Mouse (Mus musculus): ENCODE results near the gene Irgm1. TPM values are rescaled to one million over a fixed set of nuclear protein-coding genes. Genes with fewer than 3 reads are reported as not detected.
A peak's percentile ranks its signal among the peaks of the same experiment; 100 is the strongest.
"Not testable (repeated sequence)": the region's sequence is repeated elsewhere in the genome, so short reads cannot be mapped to it uniquely, and the experiment has no call there.

The Irgm1 gene
- total RNA-seq, 2 experiments from 2014 or later, result 7.0 to 7.7 TPM

GRCm38 (mm10) chr11:48862784-48863319 lies 8.6 kb downstream of the Irgm1 start:
- DNase-seq (ENCODE audit: low spot score in 2 of 2), result no peak

GRCm38 (mm10) chr11:48859014-48859413 lies 12.5 kb downstream of the Irgm1 start:
- peak; percentile 47 to 71 for DNase-seq (ENCODE audit: low spot score in 2 of 2)

DNA sequence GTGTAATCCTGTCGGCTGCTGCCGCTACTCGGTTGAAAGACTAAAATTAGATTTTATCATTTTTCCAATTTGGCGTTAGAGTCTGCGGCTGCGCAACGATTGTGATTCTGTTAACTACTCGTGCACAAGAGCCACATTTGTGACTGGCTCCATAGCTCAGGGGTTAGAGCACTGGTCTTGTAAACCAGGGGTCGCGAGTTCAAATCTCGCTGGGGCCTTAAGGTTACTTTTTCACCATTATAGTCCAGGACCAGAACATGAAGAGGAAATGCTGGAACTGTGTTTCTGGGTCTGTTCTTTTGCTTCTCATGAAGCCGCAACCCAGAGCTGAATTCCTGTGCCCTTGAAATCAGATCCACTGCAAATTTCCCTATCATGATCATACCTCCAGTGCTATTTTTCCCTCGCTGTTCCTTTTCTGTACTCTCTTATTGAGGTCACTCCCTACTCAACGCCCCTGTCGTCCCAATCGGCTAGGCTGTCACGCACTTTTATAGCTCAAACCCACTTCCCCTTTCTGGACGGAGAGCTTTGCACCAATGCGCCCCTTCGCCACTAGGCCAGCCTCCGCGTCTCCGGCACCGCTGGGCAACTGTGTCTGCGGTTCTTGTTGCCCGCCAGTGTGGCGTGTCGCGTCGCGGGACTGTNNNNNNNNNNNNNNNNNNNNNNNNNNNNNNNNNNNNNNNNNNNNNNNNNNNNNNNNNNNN lies 17.9 kb downstream of the Irgm1 start:
- peak; percentile 95 for DNase-seq (ENCODE audit: low spot score in 2 of 2)

GRCm38 (mm10) chr11:48852624-48853473 lies 18.6 kb downstream of the Irgm1 start:
- no peak for DNase-seq (ENCODE audit: low spot score in 2 of 2)

DNA sequence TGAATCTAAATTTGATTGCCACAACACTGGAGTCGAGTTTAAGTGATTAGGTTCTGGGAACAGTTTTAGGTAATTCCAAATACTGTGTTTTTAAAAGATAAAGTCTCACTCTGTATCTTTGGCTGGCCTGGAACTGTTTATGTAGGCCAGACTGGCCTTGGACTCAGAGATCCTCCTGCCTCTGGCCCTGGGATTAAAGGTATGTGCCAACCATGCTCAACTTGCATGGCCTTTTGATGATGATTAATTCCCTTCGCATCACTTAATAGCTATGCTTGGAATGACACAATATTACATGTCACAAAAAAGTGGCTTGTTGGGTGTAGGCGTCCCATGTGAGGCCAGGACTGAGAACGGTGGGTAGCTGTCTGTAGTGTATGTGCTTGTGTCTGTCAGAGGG lies 19.3 kb downstream of the Irgm1 start:
- DNase-seq (ENCODE audit: low spot score in 2 of 2), result no peak

GRCm38 (mm10) chr11:48851270-48851995 lies 20.1 kb downstream of the Irgm1 start:
- no peak for DNase-seq (ENCODE audit: low spot score in 2 of 2)

DNA sequence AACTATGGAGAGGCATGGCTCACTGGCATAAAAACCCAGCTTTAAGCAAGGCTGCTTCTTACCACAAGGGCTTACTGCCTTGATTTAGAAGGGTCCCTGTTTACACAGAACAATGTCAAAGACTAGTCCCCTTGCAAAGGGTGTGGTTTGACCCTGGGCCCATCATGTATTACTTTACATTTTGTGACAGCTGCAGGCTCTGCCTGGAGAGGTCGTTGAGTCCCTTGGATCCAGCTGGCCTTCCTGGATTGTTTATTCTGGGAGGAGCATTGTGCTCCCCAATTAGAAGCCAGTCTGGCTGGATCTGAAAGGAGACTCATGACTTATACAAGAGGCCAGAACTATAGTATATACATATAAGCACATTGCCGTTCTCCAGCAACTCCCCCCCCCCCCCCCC lies 21.2 kb downstream of the Irgm1 start:
- DNase-seq (ENCODE audit: low spot score in 2 of 2), result no peak

DNA sequence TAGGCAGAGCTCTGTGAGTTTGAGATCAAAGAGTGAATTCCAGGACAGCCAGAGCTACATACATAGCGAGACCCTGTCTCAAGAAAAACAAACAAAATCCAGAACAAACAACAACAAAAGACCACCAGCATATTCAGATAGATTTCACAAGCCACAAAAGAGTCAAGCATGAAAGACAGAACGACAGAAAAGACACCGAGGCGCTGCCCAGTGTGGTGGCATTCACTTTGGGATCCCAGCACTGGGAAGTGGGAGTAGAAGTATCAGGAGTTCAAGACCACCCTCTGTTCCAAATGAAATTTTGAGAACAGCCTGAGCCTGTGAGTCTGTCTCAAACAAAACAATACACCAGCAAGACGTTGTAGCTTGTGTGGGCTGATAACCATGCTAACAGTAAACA lies 24.6 kb downstream of the Irgm1 start:
- DNase-seq (ENCODE audit: low spot score in 2 of 2), result no peak

DNA sequence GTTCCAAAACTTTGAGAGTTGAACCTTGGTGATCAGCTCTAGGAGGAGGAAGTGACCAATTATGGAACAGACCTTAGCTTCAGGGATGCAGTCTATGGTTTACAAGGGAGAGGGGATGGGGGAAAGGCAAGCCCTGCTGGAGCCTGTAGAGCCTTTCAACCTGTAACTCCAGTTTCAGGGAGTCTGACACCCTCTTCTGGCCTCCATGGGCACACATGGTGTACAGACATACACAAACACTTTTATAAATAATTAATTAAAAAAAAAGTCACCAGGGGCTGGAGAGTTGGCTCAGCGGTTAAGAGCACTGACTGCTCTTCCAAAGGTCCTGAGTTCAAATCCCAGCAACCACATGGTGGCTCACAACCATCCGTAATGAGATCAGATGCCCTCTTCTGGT lies 25.1 kb downstream of the Irgm1 start:
- not testable (repeated sequence) for DNase-seq (ENCODE audit: low spot score in 2 of 2)

DNA sequence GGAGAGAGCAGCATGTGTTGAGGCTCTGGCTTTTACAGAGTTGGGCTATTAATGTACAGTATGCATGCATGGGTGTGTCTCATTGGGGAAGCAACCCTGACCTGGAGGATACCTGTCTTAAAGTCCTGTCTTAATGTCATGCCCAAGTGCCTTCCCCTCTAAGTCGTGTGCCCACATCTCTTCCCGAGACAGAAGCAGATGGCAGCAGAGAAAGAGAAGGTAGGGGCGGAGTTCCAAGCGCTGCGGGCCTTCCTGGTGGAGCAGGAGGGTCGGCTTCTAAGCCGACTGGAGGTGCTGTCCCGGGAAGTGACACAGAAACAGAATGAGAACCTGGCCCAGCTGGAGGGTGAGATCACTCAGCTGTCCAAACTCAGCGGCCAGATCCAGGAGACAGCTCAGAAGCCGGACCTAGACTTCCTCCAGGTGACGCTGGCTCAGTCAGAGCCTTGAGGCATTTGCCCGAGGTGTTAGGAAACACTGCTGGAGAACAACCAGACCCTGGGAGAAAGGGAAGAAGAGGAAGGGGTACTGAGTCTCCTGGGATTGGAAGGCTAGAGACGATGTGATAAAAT lies 26.2 kb downstream of the Irgm1 start:
- DNase-seq (ENCODE audit: low spot score in 2 of 2), result no peak

DNA sequence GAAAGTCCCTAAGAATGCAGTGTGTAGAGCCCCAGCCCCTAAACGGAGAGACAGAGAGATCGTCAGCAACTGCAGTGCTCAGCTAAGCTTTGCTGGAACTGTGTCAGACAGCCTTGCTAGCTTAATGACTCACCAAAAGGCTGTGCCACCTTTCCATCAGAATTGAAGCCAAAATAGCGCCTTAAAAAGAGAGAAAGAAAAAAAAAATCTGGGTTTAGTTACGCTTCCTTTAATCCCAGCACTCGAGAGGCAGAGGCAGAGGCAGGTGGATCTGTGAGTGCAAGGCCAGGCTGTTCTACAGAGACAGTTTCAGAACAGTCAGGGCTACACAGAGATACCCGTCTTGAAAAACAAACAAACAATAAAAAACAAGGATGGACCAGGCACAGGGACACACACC lies 27.2 kb downstream of the Irgm1 start:
- no peak for DNase-seq (ENCODE audit: low spot score in 2 of 2)

- DNase-seq (ENCODE audit: low spot score in 2 of 2), result no peak
Observed at GRCm38 (mm10) chr11:48843202-48843601, 28.3 kb downstream of the Irgm1 start.

- no peak for DNase-seq (ENCODE audit: low spot score in 2 of 2)
Observed at GRCm38 (mm10) chr11:48842378-48842792, 29.1 kb downstream of the Irgm1 start.

DNA sequence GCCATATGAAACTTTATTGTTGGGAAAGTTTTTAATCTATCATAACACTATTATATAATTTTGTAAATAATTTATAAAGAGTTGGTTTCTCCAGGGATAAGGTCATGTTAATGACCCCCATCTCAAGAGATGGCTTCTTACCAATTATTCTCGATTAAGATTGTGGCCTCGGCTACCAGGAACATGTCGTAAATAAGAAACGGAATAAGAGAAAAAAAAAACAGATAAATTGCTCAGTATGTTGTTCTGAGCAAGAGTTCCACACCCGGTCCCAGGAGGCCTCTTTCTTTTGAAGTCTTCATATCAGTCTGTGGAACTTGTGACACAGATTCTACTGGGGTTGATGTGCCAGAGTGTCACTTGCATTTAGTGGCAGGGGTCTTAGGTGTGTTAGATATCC lies 30.3 kb downstream of the Irgm1 start:
- DNase-seq (ENCODE audit: low spot score in 2 of 2), result no peak

DNA sequence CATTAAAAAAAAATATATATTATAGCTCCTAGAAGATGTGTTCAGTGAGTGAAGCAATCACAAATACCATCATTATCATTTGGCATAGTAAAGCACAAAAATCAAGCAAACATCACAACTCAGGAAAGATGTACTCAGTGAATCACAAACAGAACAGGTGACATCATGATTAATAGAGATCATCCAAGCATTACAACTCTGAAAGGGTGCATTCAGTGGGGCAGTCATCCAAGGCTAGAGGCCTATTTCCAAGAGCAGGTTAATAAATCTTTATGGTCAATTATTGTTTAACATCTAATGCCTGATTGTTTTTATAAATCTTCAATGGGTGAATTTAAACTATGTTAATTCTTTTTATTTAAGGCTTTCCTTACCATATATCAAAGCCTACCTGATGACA lies 30.7 kb downstream of the Irgm1 start:
- no peak for DNase-seq (ENCODE audit: low spot score in 2 of 2)

- no peak for DNase-seq (ENCODE audit: low spot score in 2 of 2)
Observed at GRCm38 (mm10) chr11:48838879-48839680, 32.4 kb downstream of the Irgm1 start.

- no peak for DNase-seq (ENCODE audit: low spot score in 2 of 2)
Observed at GRCm38 (mm10) chr11:48838181-48838797, 33.2 kb downstream of the Irgm1 start.

GRCm38 (mm10) chr11:48837310-48838180 lies 33.9 kb downstream of the Irgm1 start:
- peak; percentile 58 to 67 for DNase-seq (ENCODE audit: low spot score in 2 of 2)

GRCm38 (mm10) chr11:48836990-48837309 lies 34.5 kb downstream of the Irgm1 start:
- no peak for DNase-seq (ENCODE audit: low spot score in 2 of 2)
